Mouse (Mus musculus) MEL (cell line): ENCODE results near the gene Omg. TPM values are rescaled to one million over a fixed set of nuclear protein-coding genes. Genes with fewer than 3 reads are reported as not detected.

Experiments used
- DNase-seq: peaks from one replicate; pipeline ENCODE4 v3.0.0; 2011; ENCODE audit warnings: low read depth, low spot score
- H3K27ac ChIP-seq: 2 replicates; pipeline ENCODE4 v1.5.1; 2012; ENCODE audit warnings: low read depth, mild to moderate bottlenecking, control low read depth, low read length, moderate library complexity; ENCODE audit not compliant: control insufficient read depth
- H3K27me3 ChIP-seq, 2 experiments: fragments of 150-350 bp in 1 of 2; sonication (generic) in 1 of 2; 2 replicates each; pipeline ENCODE4 v1.6.1; 2012; ENCODE audit warnings: low read length in 2 of 2, mild to moderate bottlenecking in 2 of 2, improper control_type of control experiment in 1 of 2, moderate library complexity in 1 of 2; ENCODE audit not compliant: insufficient read depth in 2 of 2, control insufficient read depth in 1 of 2
- H3K36me3 ChIP-seq, 2 experiments: 2 replicates each; pipeline ENCODE4 v1.6.1; 2012 to 2014; ENCODE audit warnings: low read length in 2 of 2, improper control_type of control experiment in 1 of 2, inconsistent platforms in 1 of 2, mild to moderate bottlenecking in 1 of 2; ENCODE audit not compliant: insufficient read depth in 2 of 2, control insufficient read depth in 1 of 2
- H3K4me1 ChIP-seq, 2 experiments: fragments of 150-350 bp in 1 of 2; sonication (generic) in 1 of 2; 2 replicates each; pipeline ENCODE4 v1.6.1; 2012; ENCODE audit warnings: low read length in 2 of 2, improper control_type of control experiment in 1 of 2, mild to moderate bottlenecking in 1 of 2; ENCODE audit not compliant: insufficient read depth in 2 of 2, control insufficient read depth in 1 of 2
- H3K4me3 ChIP-seq, 2 experiments: fragments of 150-350 bp in 1 of 2; sonication (generic) in 1 of 2; 2 replicates each; pipeline ENCODE4 v1.5.1; 2012; ENCODE audit warnings: low read depth in 2 of 2, low read length in 2 of 2, mild to moderate bottlenecking in 2 of 2, moderate library complexity in 2 of 2, control low read depth in 1 of 2, improper control_type of control experiment in 1 of 2; ENCODE audit not compliant: control insufficient read depth in 1 of 2, insufficient read depth in 1 of 2
- H3K79me2 ChIP-seq: 2 replicates; pipeline ENCODE4 v1.6.1; 2012; ENCODE audit warnings: mild to moderate bottlenecking, low read length, moderate library complexity; ENCODE audit not compliant: control insufficient read depth, poor library complexity, insufficient read depth
- H3K9ac ChIP-seq: 2 replicates; pipeline ENCODE4 v1.6.1; 2012; ENCODE audit warnings: low read depth, mild to moderate bottlenecking, control low read depth, low read length, moderate library complexity; ENCODE audit not compliant: control insufficient read depth, poor library complexity, severe bottlenecking
- H3K9me3 ChIP-seq: fragments of 150-350 bp; sonication (generic); replicated peaks from 2 replicates; pipeline ENCODE4 v1.6.1; 2012; ENCODE audit warnings: mild to moderate bottlenecking, low read length, improper control_type of control experiment, moderate library complexity; ENCODE audit not compliant: insufficient read depth
- E2F4 ChIP-seq: IDR thresholded peaks from 2 replicates; pipeline ENCODE4 v1.6.1; 2011; ENCODE audit warnings: low read depth, low read length, improper control_type of control experiment, borderline replicate concordance
- ELF1 ChIP-seq: IDR thresholded peaks from 2 replicates; pipeline ENCODE4 v1.6.1; 2014; ENCODE audit warnings: low read depth, mild to moderate bottlenecking, inconsistent platforms, low read length, improper control_type of control experiment, moderate library complexity
- EP300 ChIP-seq, 2 experiments: IDR thresholded peaks; 2 replicates each; pipeline ENCODE4 v1.6.1; 2011; ENCODE audit warnings: improper control_type of control experiment in 2 of 2, low read length in 2 of 2, low read depth in 1 of 2, mild to moderate bottlenecking in 1 of 2
- ETS1 ChIP-seq: IDR thresholded peaks from 2 replicates; pipeline ENCODE4 v1.6.1; 2012; ENCODE audit warnings: low read depth, mild to moderate bottlenecking, inconsistent platforms, low read length, improper control_type of control experiment, moderate library complexity
- GATA1 ChIP-seq: IDR thresholded peaks from 2 replicates; pipeline ENCODE4 v1.6.1; 2011; ENCODE audit warnings: low read depth, low read length, improper control_type of control experiment
- JUND ChIP-seq: IDR thresholded peaks from 2 replicates; pipeline ENCODE4 v1.6.1; 2011; ENCODE audit warnings: low read depth, mild to moderate bottlenecking, improper control_type of control experiment, low read length
- KAT2A ChIP-seq: conservative IDR thresholded peaks from 2 replicates; pipeline ENCODE4 v1.6.1; 2012; ENCODE audit warnings: low read depth, low read length, improper control_type of control experiment, inconsistent platforms
- MAFK ChIP-seq: IDR thresholded peaks from 2 replicates; pipeline ENCODE4 v1.6.1; 2011; ENCODE audit warnings: low read depth, mild to moderate bottlenecking, low read length, improper control_type of control experiment, borderline replicate concordance
- MXI1 ChIP-seq: IDR thresholded peaks from 2 replicates; pipeline ENCODE4 v1.6.1; 2011; ENCODE audit warnings: mild to moderate bottlenecking, low read depth, low read length, improper control_type of control experiment
- MYC ChIP-seq: IDR thresholded peaks from 2 replicates; pipeline ENCODE4 v1.6.1; 2011; ENCODE audit warnings: low read depth, mild to moderate bottlenecking, low read length, improper control_type of control experiment, moderate library complexity
- NELFE ChIP-seq: IDR thresholded peaks from 2 replicates; pipeline ENCODE4 v1.6.1; 2011; ENCODE audit warnings: low read depth, low read length, improper control_type of control experiment
- POLR2A ChIP-seq, 2 experiments: IDR thresholded peaks; 2 replicates each; pipeline ENCODE4 v1.6.1; 2011 to 2012; ENCODE audit warnings: low read length in 2 of 2, mild to moderate bottlenecking in 2 of 2, control low read depth in 1 of 2, improper control_type of control experiment in 1 of 2, low read depth in 1 of 2, moderate library complexity in 1 of 2; ENCODE audit not compliant: control insufficient read depth in 1 of 2, insufficient read depth in 1 of 2, poor library complexity in 1 of 2
- POLR2AphosphoS2 ChIP-seq: IDR thresholded peaks from 2 replicates; pipeline ENCODE4 v1.6.1; 2011; ENCODE audit warnings: low read length, improper control_type of control experiment
- POLR2AphosphoS5 ChIP-seq: IDR thresholded peaks from 2 replicates; pipeline ENCODE4 v1.6.1; 2012; ENCODE audit warnings: low read depth, borderline replicate concordance, mild to moderate bottlenecking, inconsistent platforms, low read length, moderate library complexity, mixed read lengths
- RCOR1 ChIP-seq: IDR thresholded peaks from 2 replicates; pipeline ENCODE4 v1.6.1; 2012; ENCODE audit warnings: low read depth, mild to moderate bottlenecking, inconsistent platforms, low read length, improper control_type of control experiment
- TAL1 ChIP-seq: IDR thresholded peaks from 2 replicates; pipeline ENCODE4 v1.6.1; 2012; ENCODE audit warnings: mild to moderate bottlenecking, inconsistent platforms, low read length, moderate library complexity, mixed read lengths
- TBP ChIP-seq: IDR thresholded peaks from 2 replicates; pipeline ENCODE4 v1.8.0; 2011; ENCODE audit warnings: low read depth, low read length, improper control_type of control experiment
- TCF12 ChIP-seq: IDR thresholded peaks from 2 replicates; pipeline ENCODE4 v1.6.1; 2014; ENCODE audit warnings: low read depth, mild to moderate bottlenecking, inconsistent platforms, low read length, improper control_type of control experiment, moderate library complexity
- UBTF ChIP-seq: IDR thresholded peaks from 2 replicates; pipeline ENCODE4 v1.6.1; 2012; ENCODE audit warnings: low read depth, mild to moderate bottlenecking, inconsistent platforms, low read length, improper control_type of control experiment, moderate library complexity, borderline replicate concordance; ENCODE audit not compliant: insufficient read depth
- ZMIZ1 ChIP-seq: IDR thresholded peaks from 2 replicates; pipeline ENCODE4 v1.6.1; 2012; ENCODE audit warnings: low read depth, mild to moderate bottlenecking, inconsistent platforms, low read length, improper control_type of control experiment, moderate library complexity
- ZNF384 ChIP-seq: IDR thresholded peaks from 2 replicates; pipeline ENCODE4 v1.6.1; 2012; ENCODE audit warnings: low read depth, mild to moderate bottlenecking, inconsistent platforms, low read length, improper control_type of control experiment
- polyA plus RNA-seq, 2 experiments: library from polyadenylated mRNA; stranded (reverse) in 1 of 2; unstranded in 1 of 2; fragments of >175 nt in 1 of 2; fragments of >200 nt in 1 of 2; gene quantifications; 2 replicates each; pipeline versions ENCODE4 v1.2.1 to v1.2.4; 2012; ENCODE audit warnings: low replicate concordance in 2 of 2, low read depth in 1 of 2; ENCODE audit not compliant: insufficient read length in 2 of 2, insufficient read depth in 1 of 2, missing spikeins in 1 of 2
- total RNA-seq: library from RNA; depleted of rRNA; stranded (reverse); fragments of 300-350 nt; gene quantifications from 2 replicates; pipeline ENCODE4 v1.2.3, GENCODE M21; 2012

Omg gene
- total and polyA plus RNA-seq, 3 experiments, result 0.21 TPM; not detected in 2

DNA sequence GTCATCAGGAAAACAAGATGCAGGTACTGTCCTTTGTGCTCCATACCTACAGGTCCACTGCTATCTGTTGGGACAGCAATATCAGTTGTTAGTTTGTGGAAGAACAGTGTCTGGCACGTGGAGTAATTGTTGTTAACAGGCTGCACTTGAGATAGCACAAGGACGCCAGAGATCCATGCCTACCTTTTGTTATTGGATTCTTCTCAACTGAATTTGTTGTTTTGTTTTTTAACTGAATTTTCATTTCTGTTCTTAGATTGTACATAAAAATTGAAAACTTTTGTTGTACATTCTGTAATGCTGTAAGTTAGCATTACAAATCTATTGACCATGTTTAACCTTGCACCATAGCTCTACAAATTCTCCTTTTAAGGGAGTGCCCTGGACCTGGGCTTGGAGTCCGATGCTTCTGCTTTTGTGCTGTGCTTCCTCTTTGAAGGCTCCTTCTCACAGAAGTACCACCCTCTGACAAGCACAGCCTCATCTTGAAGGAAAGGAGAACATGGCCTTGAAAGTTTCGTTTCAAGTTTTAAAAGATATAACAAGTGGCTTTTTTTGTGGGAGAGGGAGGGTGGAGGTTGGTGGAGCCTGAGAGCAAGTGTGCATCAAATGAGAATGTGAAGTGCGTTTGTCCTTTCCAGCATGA lies 24.0 kb upstream of the Omg start (continued):
- no peak for TF ChIP-seq TCF12
- no peak for TF ChIP-seq ZMIZ1
- TF ChIP-seq TBP, result no peak
- no peak for TF ChIP-seq E2F4
- TF ChIP-seq EP300 (IDR thresholded peaks at IDR 0.05; ENCODE audit: low read depth in 1 of 2, low read length in 2 of 2), result peak in 1 of 2 experiments; percentile 22; a peak in 2 of 4 replicates
- TF ChIP-seq POLR2A (IDR thresholded peaks at IDR 0.05; ENCODE audit: control insufficient read depth in 1 of 2, insufficient read depth in 1 of 2, low read depth in 1 of 2, low read length in 2 of 2, poor library complexity in 1 of 2), result no peak

DNA sequence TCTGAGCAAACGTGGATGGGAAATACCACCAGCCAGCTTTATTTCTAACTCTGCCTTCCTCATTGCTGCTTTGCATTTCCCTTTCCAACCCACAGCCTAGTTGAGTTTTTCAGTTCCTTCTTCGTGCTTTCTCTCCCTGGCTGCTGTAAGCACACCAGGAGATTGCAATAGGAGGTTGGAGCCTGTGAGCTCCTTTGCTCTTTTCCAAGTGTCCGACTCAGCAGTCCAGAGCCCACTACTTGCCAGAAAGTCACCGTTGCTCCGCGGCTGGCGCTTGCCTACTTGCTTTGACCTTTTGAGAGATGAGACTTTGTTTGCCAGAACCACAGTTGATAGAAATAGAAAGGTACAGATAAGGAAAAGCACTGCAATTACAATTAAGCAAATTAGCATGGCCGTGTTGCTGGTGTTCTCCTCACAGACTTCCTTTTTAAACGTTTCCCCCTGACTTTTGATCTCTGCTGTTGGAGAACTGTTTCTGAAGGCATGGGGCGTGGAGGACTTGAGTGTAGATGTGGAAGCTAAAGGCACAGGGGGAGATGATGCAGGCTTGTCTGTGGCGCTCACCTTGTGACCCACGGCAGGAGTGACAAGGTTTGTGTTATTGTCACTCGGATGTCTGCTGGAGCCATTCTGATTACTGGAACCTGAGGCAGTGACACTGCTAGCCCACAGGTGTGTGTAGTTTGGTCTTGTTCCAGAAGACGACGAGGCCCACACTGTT lies 23.3 kb upstream of the Omg start:
- Histone ChIP-seq H3K9me3 (no peaks in the 10 kb centered on the region), H3K27me3 (no peaks in the 10 kb centered on the region)
- peak; percentile 86 for DNase-seq
- TF ChIP-seq NELFE, result peak; percentile 32; the same call in 1 of the 2 replicates
- TF ChIP-seq E2F4, result no peak
- TF ChIP-seq MXI1, result peak; percentile 56
- peak; percentile 16; the same call in 1 of the 2 replicates for TF ChIP-seq MYC
- TF ChIP-seq POLR2AphosphoS2, result peak; percentile 33; the same call in 1 of the 2 replicates
- 0 out of 2 replicates have a peak, but pooled peaks have one; percentile 72 for TF ChIP-seq UBTF
- peak in 1 of 2 experiments; percentile 54; a peak in 2 of 4 replicates for TF ChIP-seq POLR2A (IDR thresholded peaks at IDR 0.05; ENCODE audit: control insufficient read depth in 1 of 2, insufficient read depth in 1 of 2, low read depth in 1 of 2, low read length in 2 of 2, poor library complexity in 1 of 2)
- no peak for TF ChIP-seq MAFK
- TF ChIP-seq ETS1, result peak; percentile 44
- TF ChIP-seq KAT2A, result no peak
- 0 out of 2 replicates have a peak, but pooled peaks have one; percentile 7 for TF ChIP-seq ELF1
- TF ChIP-seq TBP, result peak; percentile 67; the same call in 1 of the 2 replicates
- peak; percentile 49; the same call in 1 of the 2 replicates for TF ChIP-seq RCOR1
- no peak for TF ChIP-seq POLR2AphosphoS5
- peak in 1 of 2 experiments; percentile 45; a peak in 1 of 4 replicates for TF ChIP-seq EP300 (IDR thresholded peaks at IDR 0.05; ENCODE audit: low read depth in 1 of 2, low read length in 2 of 2)
- peak; percentile 73 for TF ChIP-seq GATA1
- TF ChIP-seq ZNF384, result no peak
- no peak for TF ChIP-seq TAL1
- no peak for TF ChIP-seq JUND
- TF ChIP-seq, all 39 proteins: peak for 12
- Histone ChIP-seq H3K79me2 (peaks cover 7% of the 10 kb centered on the region), H3K27ac (peak overlapping the region; percentile 80), H3K4me3 (peak overlapping the region; percentile 48 to 58), H3K4me1 (peaks cover 24 to 27% of the 10 kb centered on the region in 2 experiments), H3K36me3 (peaks cover 0 to 45% of the 10 kb centered on the region in 2 experiments; a peak in 2 of 4 replicates), H3K9ac (peak overlapping the region; percentile 65)
